Mouse (Mus musculus) forebrain, embryonic 15.5 days (tissue): ENCODE data around the gene Matn1. TPM values are rescaled to one million over a fixed set of nuclear protein-coding genes. Genes with fewer than 3 reads are reported as not detected.
A peak's percentile ranks its signal among the peaks of the same experiment; 100 is the strongest.

Source experiments
- ATAC-seq: fragments of 200-750 bp; cut with Nextera tagmentation; replicated peaks from 2 replicates; pipeline ENCODE4 v1.8.0; 2017; ENCODE audit warnings: mild to moderate bottlenecking, moderate TSS enrichment, moderate library complexity
- H3K27ac ChIP-seq: fragments of 300-500 bp; sonication (generic); replicated peaks from 2 replicates; pipeline ENCODE4 v1.5.1; 2015; ENCODE audit warnings: mild to moderate bottlenecking, inconsistent platforms
- H3K27me3 ChIP-seq: fragments of 300-500 bp; sonication (generic); 2 replicates; pipeline ENCODE4 v1.6.1; 2015; ENCODE audit warnings: inconsistent platforms
- H3K36me3 ChIP-seq: fragments of 300-500 bp; sonication (generic); 2 replicates; pipeline ENCODE4 v1.6.1; 2015; ENCODE audit warnings: mild to moderate bottlenecking, inconsistent platforms
- H3K4me1 ChIP-seq: fragments of 300-500 bp; sonication (generic); 2 replicates; pipeline ENCODE4 v1.6.1; 2015; ENCODE audit warnings: inconsistent platforms
- H3K4me2 ChIP-seq: fragments of 300-500 bp; sonication (generic); replicated peaks from 2 replicates; pipeline ENCODE4 v1.6.1; 2015; ENCODE audit warnings: mild to moderate bottlenecking, inconsistent platforms
- H3K4me3 ChIP-seq: fragments of 300-500 bp; sonication (generic); 2 replicates; pipeline ENCODE4 v1.5.1; 2015; ENCODE audit warnings: mild to moderate bottlenecking, inconsistent platforms
- H3K9ac ChIP-seq: fragments of 300-500 bp; sonication (generic); replicated peaks from 2 replicates; pipeline ENCODE4 v1.6.1; 2015; ENCODE audit warnings: mild to moderate bottlenecking, inconsistent platforms
- H3K9me3 ChIP-seq: fragments of 300-500 bp; sonication (generic); 2 replicates; pipeline ENCODE4 v1.6.1; 2016; ENCODE audit warnings: inconsistent platforms
- WGBS: fragments of 180-500 bp; shearing (Covaris S2); methylation state at CpG from one replicate; pipeline ENCODE4 v1.1.7; 2015; ENCODE audit warnings: mixed read lengths; 5-methylcytosine and 5-hydroxymethylcytosine counted together
- polyA plus RNA-seq: library from polyadenylated mRNA; unstranded; fragments of >200 nt; fragmentation: Nextera tagmentation; extraction: Ambion mirVana; gene quantifications from 2 replicates; pipeline ENCODE4 v1.2.1, GENCODE M21; 2015

The Matn1 gene
- polyA plus RNA-seq, 1 experiment from 2014 or later: not detected

DNA sequence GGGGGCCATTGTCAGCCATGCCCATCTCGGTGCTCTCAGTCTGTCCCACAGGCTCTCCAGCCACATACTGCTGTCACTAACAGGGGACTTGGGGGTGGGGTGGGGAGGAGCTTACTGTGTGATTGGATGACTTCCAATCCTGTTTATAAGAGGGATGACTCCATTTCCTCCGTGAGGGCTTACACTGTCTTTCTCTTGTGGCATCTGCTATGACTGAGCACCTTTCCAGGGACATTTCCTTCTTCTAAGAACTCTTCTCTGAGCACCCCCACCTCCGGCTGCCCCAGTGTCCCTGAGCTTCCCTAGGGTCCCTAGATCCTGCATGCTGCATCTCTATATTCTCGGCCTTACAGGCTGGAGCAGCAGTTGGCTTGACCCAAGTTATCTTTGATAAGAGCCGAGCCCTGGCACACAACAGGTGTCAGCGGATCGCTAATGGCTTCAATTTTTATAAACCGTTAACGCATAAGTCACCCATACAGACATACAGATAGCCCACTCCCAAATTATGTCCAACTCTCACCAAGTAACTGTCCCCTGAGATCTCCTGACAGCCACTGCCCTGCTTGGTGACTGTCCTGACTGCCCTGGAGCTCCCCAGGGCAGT is 24.3 kb upstream of the Matn1 start:
- Histone ChIP-seq H3K9me3 (no peaks in the 10 kb centered on the region), H3K4me1 (peaks cover 15% of the 10 kb centered on the region), H3K27ac (no peak overlapping the region), H3K36me3 (no peaks in the 10 kb centered on the region), H3K4me2 (no peak overlapping the region), H3K9ac (no peak overlapping the region), H3K27me3 (no peaks in the 10 kb centered on the region), H3K4me3 (no peak overlapping the region)
- ATAC-seq: no peak
- 64% methylated on average over 9 of the region's 9 CpGs for WGBS

DNA sequence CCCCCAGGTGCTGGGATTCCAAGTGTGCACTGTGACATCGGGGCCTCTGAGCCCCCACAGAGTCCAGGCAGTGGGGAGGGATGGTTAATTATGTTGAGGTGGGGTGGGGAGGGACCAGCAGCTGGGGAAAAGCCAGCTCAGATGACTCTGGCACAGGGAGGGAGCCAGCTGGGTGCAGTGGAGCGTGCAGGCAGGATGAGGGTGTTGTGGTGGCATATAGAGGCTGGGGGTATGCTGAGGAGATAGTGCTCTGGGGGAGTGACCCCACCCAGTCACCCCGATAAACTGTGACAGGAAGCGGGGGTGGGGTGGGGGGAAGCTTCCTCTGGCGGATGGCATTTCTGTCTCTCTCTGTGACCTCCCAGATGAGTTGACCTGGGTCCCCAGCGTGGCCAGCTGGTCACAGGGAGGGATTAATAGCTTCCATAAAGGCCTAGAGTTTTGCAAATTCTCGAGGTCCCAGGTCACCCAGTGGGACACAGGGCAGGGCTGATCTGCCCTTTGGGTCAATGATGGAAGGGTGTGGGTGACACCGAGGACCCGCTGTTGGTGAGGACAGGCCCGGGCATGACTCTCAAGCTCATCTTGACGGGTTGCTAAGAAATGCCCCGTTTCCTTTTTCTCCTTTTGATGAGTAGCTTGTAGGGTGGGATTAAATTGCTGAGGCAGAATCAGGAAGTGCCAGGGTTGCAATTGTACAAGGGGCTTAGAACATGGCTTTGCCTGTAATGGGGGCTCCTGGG is 23.1 kb upstream of the Matn1 start:
- no peak overlapping the region for H3K4me3 ChIP-seq
- 43% methylated on average over 12 of the region's 12 CpGs for WGBS
- ATAC-seq: peak; percentile 46; the same call in 1 of the 2 replicates
- no peaks in the 10 kb centered on the region for H3K36me3 ChIP-seq
- peaks cover 15% of the 10 kb centered on the region for H3K4me1 ChIP-seq
- no peaks in the 10 kb centered on the region for H3K9me3 ChIP-seq
- no peak overlapping the region for H3K4me2 ChIP-seq
- H3K27ac ChIP-seq: no peak overlapping the region
- no peaks in the 10 kb centered on the region for H3K27me3 ChIP-seq
- no peak overlapping the region for H3K9ac ChIP-seq

DNA sequence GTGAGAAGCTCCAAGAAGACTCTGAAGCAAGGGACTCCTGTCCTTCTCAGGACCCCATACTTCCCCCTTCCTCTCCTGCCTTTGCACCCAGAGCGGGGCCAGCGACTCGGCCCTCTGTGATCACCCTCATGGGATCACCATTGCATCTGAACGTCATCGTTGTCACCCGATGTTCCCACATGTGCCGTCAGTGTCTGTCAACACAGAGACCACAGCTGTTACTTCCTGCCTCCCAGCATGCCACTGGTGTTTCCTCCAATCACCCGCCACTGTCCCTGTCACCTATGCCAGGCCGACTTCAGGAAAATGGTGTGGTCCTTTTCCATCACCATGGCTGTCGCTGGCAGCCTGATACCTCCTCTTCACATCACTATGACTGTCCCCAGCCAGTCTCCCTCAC is 22.2 kb upstream of the Matn1 start:
- Histone ChIP-seq H3K4me3 (no peak overlapping the region), H3K9me3 (no peaks in the 10 kb centered on the region), H3K4me2 (no peak overlapping the region), H3K27ac (no peak overlapping the region), H3K27me3 (no peaks in the 10 kb centered on the region), H3K4me1 (peaks cover 15% of the 10 kb centered on the region), H3K9ac (no peak overlapping the region), H3K36me3 (no peaks in the 10 kb centered on the region)
- whole genome bisulfite sequencing: 83% methylated on average over 10 of the region's 10 CpGs
- ATAC-seq: no peak

DNA sequence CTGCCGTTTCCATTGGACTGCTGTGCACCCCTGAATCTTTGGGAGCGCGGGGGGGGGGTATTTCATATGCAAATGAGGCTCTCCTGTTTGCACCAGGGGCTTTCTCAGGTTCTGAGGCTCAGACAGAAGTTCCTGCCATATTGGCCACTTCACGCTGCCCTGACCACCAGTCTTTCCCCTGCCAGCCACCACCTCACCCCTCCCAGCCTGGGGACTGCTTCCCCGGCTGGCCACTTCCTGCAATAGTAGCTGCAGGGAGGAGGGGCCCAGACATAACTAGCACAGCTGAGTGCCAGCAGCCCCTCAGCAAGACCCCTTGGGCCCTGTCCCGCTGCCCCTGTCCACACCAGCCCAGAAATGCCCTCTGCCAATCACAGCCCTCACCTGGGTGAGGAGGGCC is 17.9 kb upstream of the Matn1 start:
- no peak for ATAC-seq
- Histone ChIP-seq H3K9me3 (no peaks in the 10 kb centered on the region), H3K4me2 (no peak overlapping the region), H3K9ac (no peak overlapping the region), H3K4me1 (0 out of 2 replicates have a peak, but pooled peaks cover 1% of the 10 kb centered on the region), H3K27ac (no peak overlapping the region), H3K27me3 (no peaks in the 10 kb centered on the region), H3K4me3 (no peak overlapping the region), H3K36me3 (no peaks in the 10 kb centered on the region)
- 49% methylated on average over 6 of the region's 6 CpGs for WGBS

DNA sequence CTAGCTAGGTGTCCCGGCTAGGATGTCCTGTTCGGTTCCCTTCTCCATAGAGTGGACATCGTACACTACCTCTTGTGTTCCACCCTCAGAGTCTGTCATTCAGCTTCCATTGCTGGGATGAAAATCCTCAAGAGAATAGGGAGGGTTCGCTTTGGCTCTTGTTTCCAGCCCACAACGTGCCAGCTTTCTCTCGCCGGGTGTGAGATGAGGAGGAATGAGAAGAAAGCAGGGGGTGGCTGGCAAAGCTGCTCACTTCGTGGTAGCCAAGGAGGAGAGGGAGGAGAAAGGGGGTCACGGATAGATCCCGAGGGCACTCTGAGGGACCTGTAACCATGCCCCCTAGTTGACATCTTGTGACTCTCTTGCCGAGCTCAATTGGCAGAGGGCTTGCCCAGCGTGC is 16.4 kb upstream of the Matn1 start:
- Histone ChIP-seq H3K4me2 (no peak overlapping the region), H3K4me1 (no peaks in the 10 kb centered on the region), H3K9ac (no peak overlapping the region), H3K4me3 (no peak overlapping the region), H3K27ac (no peak overlapping the region), H3K9me3 (no peaks in the 10 kb centered on the region), H3K36me3 (no peaks in the 10 kb centered on the region), H3K27me3 (no peaks in the 10 kb centered on the region)
- ATAC-seq: no peak
- WGBS: 80% methylated on average over 12 of the region's 12 CpGs

DNA sequence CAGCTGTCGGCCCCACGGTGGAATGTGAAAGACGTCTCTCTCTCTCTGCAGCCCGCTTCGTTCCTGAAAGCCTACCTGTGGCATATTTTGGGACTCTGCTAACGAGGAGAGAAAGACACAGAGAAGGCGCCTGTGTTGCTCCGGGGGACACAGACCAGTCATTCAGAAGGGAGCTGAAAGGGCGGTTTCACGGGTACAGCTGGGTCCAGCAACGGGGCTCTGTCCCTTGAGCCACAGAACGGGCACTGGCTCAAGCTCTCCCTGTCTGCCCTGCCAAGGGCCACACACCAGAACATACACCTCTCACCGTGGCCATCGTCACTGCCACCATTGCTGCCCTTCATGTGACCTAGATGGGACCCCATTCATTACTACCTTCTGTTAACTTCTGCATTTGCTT is 1.5 kb upstream of the Matn1 start:
- H3K27ac ChIP-seq: no peak overlapping the region
- no peak overlapping the region for H3K4me3 ChIP-seq
- H3K4me1 ChIP-seq: peaks cover 3% of the 10 kb centered on the region; the same call in 1 of the 2 replicates
- no peaks in the 10 kb centered on the region for H3K9me3 ChIP-seq
- H3K27me3 ChIP-seq: no peaks in the 10 kb centered on the region
- ATAC-seq: no peak
- H3K9ac ChIP-seq: no peak overlapping the region
- 57% methylated on average over 14 of the region's 14 CpGs for WGBS
- H3K36me3 ChIP-seq: no peaks in the 10 kb centered on the region
- H3K4me2 ChIP-seq: no peak overlapping the region

DNA sequence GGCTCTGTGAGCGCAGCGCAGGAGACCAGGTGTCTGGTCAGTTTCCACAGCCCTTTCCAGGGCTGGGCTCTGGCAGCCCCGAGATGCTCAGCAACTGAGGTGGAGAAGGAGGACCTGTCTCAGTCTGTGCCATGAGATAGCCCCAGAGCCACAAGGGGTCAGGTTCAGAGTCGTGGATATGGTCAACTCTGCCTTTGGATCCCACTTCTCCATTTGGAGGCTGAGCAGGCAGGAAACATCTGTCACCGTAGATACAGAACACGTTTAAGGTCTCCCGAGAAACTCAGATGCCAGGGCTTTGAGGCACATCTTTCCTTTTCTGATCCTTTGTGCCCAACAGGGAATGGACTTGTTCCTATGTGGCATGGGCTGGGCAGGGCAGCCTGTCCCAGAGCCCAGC is 594 bp downstream of the Matn1 start:
- 81% methylated on average over 7 of the region's 7 CpGs for WGBS
- Histone ChIP-seq H3K4me1 (peaks cover 3% of the 10 kb centered on the region; the same call in 1 of the 2 replicates), H3K27ac (no peak overlapping the region), H3K9me3 (no peaks in the 10 kb centered on the region), H3K4me2 (no peak overlapping the region), H3K9ac (no peak overlapping the region), H3K4me3 (no peak overlapping the region), H3K27me3 (no peaks in the 10 kb centered on the region), H3K36me3 (no peaks in the 10 kb centered on the region)
- no peak for ATAC-seq

DNA sequence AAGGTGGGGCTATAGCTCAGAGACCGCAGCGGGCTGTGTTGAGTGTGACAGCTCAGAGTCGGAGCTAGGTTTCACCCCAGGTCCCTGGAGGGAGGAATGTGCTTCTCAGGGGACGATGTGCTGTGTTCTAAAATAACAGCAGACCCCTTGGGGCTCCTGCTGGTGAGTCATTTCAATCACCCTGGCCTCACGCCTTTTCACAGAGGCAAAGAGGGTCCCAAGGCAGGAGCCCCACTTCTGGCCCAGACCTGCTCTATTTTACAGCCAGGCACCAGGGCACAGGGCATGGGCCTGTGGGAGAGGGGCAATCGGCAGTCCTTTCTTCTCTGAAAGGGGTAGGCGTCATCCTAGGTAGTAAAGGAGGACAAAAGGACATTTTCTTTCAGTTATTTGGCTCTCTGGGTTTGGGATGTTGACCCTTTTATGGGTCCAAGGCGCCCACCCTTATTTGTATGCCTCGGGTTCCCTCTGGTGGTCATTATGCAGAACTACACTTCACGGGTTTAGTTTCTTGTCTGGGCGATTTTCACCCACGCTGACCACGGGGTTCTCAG is 3.0 kb downstream of the Matn1 start:
- Histone ChIP-seq H3K9me3 (no peaks in the 10 kb centered on the region), H3K9ac (no peak overlapping the region), H3K27me3 (no peaks in the 10 kb centered on the region), H3K4me3 (no peak overlapping the region), H3K4me2 (no peak overlapping the region), H3K4me1 (no peaks in the 10 kb centered on the region), H3K27ac (no peak overlapping the region), H3K36me3 (no peaks in the 10 kb centered on the region)
- 20% methylated on average over 13 of the region's 13 CpGs for WGBS
- peak; percentile 57; the same call in 1 of the 2 replicates for ATAC-seq

DNA sequence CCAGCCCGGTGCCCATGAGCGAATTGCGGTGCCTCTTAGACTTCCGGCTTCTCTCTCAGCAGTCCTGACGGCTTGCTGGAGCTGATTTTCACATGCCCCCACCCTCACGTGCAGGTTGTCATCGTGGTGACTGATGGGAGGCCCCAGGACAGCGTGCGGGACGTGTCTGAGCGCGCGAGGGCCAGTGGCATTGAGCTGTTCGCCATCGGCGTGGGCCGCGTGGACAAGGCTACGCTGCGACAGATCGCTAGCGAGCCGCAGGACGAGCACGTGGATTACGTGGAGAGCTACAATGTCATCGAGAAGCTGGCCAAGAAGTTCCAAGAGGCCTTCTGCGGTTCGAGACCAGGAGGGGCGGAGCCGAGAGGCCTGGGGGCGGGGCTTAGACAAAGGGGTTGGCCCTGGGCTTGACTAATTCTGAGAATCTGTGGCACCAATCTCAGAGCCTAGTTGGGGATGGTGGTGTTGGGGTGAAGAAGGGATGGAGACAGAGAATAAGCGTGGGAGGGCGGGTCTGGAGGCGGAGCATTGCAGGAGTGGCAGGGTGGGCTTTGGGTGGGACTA is 5.7 kb downstream of the Matn1 start:
- Histone ChIP-seq H3K9ac (no peak overlapping the region), H3K9me3 (no peaks in the 10 kb centered on the region), H3K4me3 (no peak overlapping the region), H3K4me1 (no peaks in the 10 kb centered on the region), H3K36me3 (no peaks in the 10 kb centered on the region), H3K27ac (no peak overlapping the region), H3K27me3 (no peaks in the 10 kb centered on the region), H3K4me2 (no peak overlapping the region)
- ATAC-seq: no peak
- 87% methylated on average over 35 of the region's 35 CpGs for WGBS

DNA sequence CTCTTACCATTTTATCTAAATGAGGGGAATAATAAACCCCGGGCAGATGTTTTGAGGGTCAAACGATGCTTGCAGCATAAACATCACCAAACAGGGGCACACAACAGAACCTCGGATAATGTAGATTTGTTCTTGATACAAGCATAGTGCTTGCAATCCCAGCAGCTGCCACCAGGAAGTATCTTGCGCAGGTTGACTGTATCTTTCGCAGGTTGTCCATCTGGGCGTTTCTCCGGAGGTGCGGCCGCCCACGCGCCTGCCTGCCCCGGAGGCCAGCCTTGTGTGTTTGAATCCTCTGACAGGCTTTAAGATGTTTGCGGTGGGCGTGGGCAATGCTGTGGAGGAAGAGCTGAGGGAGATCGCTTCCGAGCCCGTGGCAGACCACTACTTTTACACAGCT is 8.3 kb downstream of the Matn1 start:
- Histone ChIP-seq H3K27ac (no peak overlapping the region), H3K9me3 (no peaks in the 10 kb centered on the region), H3K4me3 (no peak overlapping the region), H3K4me1 (no peaks in the 10 kb centered on the region), H3K36me3 (no peaks in the 10 kb centered on the region), H3K9ac (no peak overlapping the region), H3K27me3 (no peaks in the 10 kb centered on the region), H3K4me2 (no peak overlapping the region)
- 45% methylated on average over 17 of the region's 17 CpGs for WGBS
- no peak for ATAC-seq

DNA sequence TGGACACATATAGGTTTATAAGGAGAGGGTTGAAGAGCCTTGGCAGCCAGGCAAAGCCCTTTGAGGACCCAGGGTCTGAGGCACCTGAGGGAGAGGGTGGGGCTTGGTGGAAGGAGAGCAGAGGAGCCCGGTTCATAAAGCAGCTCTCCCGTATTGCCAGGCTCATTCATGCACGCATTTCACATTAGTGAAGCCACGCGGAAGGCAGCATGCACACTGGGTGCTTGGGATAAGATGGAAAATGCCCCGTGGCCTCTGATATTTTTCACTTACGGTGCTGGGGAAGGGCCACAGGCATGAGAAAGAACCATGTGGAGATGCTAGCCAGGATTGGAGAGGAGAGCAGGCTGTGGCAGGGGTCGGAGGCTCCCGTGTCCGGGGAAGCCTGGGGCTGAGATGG is 13.0 kb downstream of the Matn1 start:
- ATAC-seq: no peak
- Histone ChIP-seq H3K27me3 (no peaks in the 10 kb centered on the region), H3K4me2 (no peak overlapping the region), H3K4me3 (no peak overlapping the region), H3K4me1 (0 out of 2 replicates have a peak, but pooled peaks cover 7% of the 10 kb centered on the region), H3K27ac (no peak overlapping the region), H3K9me3 (no peaks in the 10 kb centered on the region), H3K9ac (no peak overlapping the region), H3K36me3 (no peaks in the 10 kb centered on the region)
- WGBS: 51% methylated on average over 10 of the region's 10 CpGs

DNA sequence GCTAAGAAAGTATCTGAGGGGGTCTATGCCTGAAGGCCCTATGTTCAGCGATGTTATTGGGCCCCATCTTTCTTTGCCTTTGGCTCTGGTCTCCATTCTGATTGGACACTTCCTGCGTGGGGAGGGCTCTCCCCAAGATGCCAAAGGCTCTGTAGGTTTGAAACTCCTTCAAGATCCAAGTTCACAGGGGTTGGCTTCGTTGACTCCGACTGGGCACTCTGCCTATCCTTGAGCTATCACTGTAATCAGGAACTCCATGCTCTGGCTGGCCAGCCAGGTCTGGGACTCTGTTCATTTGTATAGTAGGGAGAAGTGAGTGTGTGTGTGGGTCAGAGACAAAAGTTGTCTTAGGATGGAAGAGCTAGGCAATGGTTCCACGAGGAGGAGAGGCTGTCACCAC is 14.6 kb downstream of the Matn1 start:
- ATAC-seq: no peak
- Histone ChIP-seq H3K9ac (no peak overlapping the region), H3K27me3 (no peaks in the 10 kb centered on the region), H3K36me3 (no peaks in the 10 kb centered on the region), H3K27ac (no peak overlapping the region), H3K4me2 (no peak overlapping the region), H3K9me3 (no peaks in the 10 kb centered on the region), H3K4me3 (no peak overlapping the region), H3K4me1 (0 out of 2 replicates have a peak, but pooled peaks cover 7% of the 10 kb centered on the region)
- 78% methylated on average over 5 of the region's 5 CpGs for WGBS
